Mouse (Mus musculus): ENCODE results near the gene Spock1. TPM values are rescaled to one million over a fixed set of nuclear protein-coding genes. Genes with fewer than 3 reads are reported as not detected.

Gene Spock1
- total RNA-seq, 1 experiment from 2014 or later = not detected

DNA sequence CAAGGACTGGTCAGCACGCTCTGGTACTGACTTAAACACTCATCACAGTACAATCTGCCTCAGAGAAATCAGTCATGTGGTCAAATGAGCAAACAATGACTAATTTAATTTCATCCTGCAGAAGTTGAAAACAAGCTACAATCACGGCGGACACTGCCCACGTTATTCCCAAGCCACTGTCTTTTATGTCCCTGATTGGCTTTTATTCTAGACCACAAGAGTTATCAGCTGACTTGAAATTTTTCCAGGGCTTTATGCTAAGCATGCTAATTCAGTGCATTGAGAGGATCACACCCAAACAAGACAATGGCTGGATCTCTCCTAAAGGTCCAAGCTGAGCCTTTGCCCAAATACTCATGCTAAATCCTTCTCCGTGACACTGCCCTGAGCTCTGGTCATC, 31.2 kb downstream of the Spock1 start:
- ATAC-seq (replicated peaks; ENCODE audit: insufficient number of reproducible peaks, low FRiP score, low TSS enrichment, poor library complexity, severe bottlenecking) = no peak

DNA sequence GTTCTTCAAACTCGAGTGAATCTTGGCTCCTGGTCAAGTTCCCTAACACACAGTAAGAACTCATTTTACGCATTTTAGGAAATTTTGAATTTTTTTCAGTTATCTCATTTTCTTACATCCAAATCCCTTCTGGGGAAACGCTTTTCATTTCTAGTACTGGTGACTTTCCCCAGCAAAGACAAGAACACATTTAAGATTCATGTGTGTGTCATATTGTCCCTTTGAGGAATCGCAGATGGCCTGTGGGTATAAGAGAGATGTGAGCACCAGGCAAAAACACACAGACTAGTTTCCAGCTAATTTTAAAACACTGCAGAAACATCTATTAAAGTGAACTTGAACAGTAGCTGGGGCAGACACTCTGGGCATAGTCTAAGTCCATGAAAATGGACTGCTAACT, 38.1 kb downstream of the Spock1 start:
- no peak for ATAC-seq (replicated peaks; ENCODE audit: insufficient number of reproducible peaks, low FRiP score, low TSS enrichment, poor library complexity, severe bottlenecking)

DNA sequence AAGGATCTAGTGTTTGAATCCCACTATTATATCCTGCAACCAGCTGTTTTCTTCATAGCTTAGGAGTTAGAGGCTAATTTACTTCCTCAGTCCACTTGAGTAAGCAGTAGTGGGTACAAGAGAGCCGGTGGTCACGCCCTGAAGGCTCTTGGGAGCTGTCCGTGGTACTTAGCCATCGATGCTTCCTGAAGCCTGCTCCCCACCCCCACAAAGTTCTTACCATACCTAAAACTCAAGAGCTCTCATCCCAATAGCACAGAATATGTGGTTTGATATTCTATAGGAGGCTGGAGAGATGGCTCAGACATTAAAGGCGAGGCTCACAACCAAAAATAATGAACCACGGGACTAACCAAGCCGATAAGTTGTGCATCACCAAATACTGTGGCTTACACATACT, 40.5 kb downstream of the Spock1 start:
- no peak for ATAC-seq (replicated peaks; ENCODE audit: insufficient number of reproducible peaks, low FRiP score, low TSS enrichment, poor library complexity, severe bottlenecking)

DNA sequence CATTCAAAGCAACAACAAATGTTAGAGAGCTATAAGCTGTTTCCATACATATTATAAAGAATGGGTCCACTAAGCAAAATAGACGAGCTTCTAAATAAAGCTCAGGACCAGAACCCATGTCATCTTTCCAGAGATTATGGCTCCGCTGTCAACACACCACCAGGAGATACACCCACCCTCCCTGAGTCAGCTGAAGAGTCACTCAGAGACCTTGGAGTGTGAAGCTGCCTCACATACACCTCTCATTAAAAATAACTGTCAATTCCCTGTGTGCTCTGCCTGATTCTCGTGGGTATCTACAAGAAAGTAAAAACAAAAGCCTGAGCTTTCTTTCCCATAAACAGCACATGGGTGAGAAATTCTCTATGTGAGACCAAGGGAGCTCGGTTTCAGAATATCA, 43.1 kb downstream of the Spock1 start:
- ATAC-seq (replicated peaks; ENCODE audit: insufficient number of reproducible peaks, low FRiP score, low TSS enrichment, poor library complexity, severe bottlenecking) = no peak

DNA sequence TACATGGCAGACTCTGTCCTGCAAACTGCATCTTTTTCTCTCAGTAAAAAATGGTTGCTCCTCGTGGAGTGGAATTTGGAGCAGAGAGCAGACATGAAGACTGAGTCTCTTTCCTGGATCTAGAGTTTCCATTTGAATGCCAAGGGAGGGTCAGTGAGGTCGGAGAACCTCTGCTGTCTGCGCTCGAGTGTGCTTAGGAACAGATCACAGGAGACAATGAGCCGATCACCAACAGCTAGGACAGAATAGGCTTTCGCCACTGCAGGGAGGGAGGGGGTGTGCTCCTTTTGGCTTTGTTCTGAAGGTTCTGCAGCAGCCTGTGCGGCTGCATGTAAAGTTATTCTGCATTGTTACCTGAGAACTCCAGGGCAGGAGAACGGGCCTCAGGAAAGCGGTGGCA, 49.6 kb downstream of the Spock1 start:
- ATAC-seq (replicated peaks; ENCODE audit: insufficient number of reproducible peaks, low FRiP score, low TSS enrichment, poor library complexity, severe bottlenecking) = no peak

DNA sequence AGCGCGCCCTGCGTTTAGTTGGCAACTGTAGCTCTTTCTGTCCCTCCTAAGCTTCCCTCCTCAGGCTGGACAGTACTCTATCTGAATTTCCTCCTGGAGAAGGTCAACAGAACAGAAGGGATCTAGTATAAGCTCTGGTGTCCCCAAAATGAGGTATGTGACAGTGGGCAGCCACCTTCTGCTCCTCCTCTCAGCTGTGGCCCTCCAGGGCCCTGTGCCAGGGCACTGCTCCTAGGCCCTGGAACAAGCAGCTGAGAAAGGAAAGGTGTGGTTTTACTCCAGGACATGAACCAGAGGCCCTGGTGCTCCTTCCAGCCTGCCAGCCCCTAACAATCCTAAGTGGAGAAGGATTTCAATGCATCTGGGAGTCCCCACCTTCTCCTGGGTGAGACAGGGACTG, 51.1 kb downstream of the Spock1 start:
- no peak for ATAC-seq (replicated peaks; ENCODE audit: insufficient number of reproducible peaks, low FRiP score, low TSS enrichment, poor library complexity, severe bottlenecking)

DNA sequence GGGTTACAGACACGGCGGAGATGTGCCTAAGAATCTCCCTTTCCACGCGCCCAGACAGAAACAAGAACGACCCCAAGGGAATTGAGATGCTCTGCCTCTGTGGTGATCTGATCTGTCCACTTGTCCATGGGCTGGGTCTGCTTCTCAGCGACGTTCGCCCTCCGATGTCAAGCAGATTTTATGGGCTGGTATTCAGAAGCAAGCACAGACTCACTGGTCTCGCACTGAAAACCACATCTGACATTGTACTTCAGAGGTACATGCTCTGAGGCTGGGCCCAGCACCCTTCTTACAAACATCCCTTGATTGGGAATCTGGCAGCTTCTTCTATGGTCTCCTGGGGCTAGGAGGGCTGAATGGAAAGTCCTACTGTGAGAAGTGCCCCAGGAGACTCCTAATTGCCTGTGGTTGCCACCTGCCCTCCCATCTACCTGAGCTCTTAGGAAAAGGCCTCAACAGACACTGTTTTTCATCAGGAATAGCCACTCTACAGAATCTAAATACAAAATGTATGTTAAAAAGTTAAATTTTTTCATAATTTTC, 51.8 kb downstream of the Spock1 start:
- ATAC-seq (replicated peaks; ENCODE audit: insufficient number of reproducible peaks, low FRiP score, low TSS enrichment, poor library complexity, severe bottlenecking) = no peak

DNA sequence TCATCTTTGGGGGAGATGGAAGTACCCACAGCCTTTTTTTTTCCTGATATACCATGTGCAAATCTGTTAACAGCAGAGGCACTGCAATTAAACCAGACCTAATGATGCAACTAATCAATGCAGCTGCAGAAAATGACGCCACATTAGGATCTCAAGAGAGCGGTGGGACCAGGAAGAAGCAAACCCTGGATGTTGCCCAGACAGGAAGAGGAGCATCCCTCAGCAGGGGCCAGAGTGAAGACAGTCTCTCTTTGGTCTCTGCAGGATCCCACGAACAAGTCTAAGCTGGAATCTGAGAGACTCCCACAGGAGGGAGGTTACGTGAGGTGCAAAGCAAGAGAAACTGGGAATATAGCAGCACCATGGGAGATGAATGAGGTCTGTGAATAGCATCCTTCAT, 52.4 kb downstream of the Spock1 start:
- no peak for ATAC-seq (replicated peaks; ENCODE audit: insufficient number of reproducible peaks, low FRiP score, low TSS enrichment, poor library complexity, severe bottlenecking)

DNA sequence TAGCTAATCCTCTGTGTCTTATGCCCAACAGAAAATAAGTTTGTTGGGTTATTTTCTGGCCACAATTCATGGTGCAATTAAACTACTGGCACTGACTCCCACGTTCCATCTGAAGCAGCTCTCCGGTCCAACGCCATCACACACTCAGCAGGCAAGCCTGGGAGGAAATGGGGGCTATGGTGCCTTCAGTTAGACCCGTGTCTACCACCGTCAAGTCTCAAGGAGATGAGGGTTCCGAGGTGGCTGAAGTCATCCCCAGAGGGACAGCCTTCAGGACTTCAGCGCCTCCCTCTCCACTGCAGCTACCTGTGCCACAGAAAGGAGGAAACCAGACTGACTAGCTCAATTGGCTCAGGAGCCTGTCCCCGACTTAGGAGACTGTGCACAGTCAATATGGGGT, 53.7 kb downstream of the Spock1 start:
- ATAC-seq (replicated peaks; ENCODE audit: insufficient number of reproducible peaks, low FRiP score, low TSS enrichment, poor library complexity, severe bottlenecking) = no peak

DNA sequence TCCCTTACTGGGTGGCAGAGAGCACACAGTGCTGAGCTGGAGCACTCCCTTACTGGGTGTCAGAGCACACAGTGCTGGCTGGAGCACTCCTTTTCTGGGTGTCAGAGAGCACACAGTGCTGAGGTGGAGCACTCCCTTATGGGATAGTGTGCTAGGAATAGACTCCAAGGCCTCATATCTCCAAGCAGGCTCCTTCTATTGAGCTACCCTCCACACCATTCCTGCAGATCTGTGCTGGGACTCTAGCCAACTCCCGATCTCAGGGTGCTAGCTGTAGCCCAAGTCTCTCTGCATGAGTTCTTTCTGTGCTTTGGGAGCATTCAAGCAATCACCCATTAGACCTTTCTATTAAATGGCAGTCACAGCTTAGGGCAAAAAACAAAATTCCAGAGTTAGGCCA, 54.5 kb downstream of the Spock1 start:
- ATAC-seq (replicated peaks; ENCODE audit: insufficient number of reproducible peaks, low FRiP score, low TSS enrichment, poor library complexity, severe bottlenecking) = no peak

DNA sequence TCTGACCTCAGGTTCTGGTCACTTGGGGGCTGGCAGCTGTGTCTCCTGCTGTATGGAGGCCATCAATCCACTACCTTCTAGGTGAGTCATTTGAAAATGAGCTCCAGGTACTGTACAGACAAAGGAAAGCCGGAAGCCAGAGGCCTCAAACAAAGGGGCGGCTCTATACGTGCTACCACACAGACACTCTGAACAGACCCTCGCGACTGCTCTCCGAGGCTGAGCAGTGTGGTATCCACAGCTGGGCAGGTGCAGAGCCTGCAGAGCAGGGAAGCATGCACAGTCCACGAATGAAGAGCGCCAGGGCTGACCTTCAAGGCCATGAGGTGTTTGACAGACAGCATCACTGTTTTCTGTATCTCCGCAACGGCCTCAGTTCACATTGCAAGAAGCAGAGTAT, 55.0 kb downstream of the Spock1 start:
- no peak for ATAC-seq (replicated peaks; ENCODE audit: insufficient number of reproducible peaks, low FRiP score, low TSS enrichment, poor library complexity, severe bottlenecking)

DNA sequence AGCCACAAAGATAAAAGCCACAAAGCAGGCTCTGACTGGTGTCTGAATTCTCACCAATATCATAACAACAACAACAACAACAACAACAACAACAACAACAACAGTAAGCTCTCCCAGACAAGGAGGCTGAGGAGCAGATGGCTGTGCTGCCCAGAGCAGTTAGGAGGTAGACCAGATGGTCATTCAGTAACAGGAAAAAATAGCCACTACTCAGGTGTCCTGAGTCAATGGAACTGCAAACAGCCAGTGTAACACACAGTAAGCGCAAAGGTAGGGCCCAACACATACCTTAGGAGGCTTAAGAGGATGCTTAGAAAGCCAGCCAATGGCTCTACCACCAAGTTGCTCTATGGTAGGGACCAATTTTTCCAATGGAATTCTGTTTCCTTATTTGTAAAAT, 59.2 kb downstream of the Spock1 start:
- no peak for ATAC-seq (replicated peaks; ENCODE audit: insufficient number of reproducible peaks, low FRiP score, low TSS enrichment, poor library complexity, severe bottlenecking)

DNA sequence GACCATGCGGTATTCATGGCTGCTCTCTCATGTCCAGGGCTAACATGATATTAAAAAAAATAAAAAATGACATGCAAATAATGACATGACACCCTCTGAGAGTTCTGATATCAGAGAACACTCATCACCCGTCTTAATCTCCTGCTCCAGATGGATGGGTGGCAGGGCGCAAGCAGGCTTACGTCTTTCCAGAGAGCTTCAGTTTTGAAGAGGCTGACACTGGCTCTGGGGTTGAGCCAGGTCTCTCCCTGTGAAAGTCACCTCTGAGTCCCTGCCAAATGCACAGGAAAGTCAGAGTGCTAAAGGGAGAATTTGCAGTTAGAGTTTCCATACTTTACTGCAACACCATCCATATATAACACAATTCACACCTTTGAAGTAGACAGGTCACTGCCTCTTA, 61.0 kb downstream of the Spock1 start:
- ATAC-seq (replicated peaks; ENCODE audit: insufficient number of reproducible peaks, low FRiP score, low TSS enrichment, poor library complexity, severe bottlenecking) = no peak

DNA sequence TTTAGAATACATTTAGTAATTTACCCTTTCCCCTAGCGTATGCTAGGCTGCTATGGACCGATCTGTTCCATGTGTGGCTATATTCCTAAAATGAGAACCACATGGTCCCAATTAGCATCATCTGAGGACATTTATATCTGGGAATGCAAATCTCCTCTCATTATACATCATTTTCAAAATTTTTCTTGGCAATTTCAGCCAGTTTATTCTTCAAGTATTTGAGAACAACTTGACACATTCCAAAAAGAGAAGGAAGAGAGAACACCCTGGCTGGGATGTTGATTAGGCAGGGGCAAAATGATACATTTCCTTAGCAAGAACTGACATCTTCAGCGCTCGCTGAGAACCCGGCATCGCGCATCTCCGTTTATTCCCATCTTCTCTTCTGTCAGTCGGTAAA, 61.7 kb downstream of the Spock1 start:
- no peak for ATAC-seq (replicated peaks; ENCODE audit: insufficient number of reproducible peaks, low FRiP score, low TSS enrichment, poor library complexity, severe bottlenecking)

DNA sequence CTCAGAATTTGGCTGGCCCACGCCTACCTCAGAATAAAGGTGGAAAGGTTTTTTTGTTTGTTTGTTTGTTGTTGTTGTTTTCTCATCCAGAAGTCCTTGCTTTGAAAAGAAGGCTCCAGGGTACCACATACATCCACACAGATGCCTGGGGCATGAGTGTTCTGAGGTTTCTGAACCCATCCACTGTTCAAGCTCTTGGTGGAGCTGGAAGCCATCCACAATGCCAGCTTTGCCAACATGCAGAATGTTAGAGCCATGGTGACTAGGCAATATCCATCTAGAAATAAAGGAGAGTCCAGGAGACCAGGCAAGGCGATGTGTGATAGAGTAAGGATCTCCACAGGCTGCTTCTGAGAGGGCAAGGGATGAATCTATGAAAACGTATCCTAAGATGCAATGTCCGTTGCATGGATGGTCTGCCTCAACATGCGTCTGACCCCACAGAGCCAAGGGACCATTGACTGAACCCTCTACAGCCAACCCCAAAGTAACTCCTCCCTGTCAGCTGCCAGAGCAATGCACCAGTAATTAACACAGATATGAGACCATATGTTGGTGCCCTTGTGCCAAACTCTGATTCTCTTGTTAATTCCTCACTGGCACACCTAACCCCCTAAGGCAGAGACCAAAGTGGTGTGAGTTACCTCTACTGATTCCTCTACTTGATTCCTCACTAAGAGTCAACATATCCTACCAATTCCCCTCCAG, 66.8 kb downstream of the Spock1 start:
- no peak for ATAC-seq (replicated peaks; ENCODE audit: insufficient number of reproducible peaks, low FRiP score, low TSS enrichment, poor library complexity, severe bottlenecking)

DNA sequence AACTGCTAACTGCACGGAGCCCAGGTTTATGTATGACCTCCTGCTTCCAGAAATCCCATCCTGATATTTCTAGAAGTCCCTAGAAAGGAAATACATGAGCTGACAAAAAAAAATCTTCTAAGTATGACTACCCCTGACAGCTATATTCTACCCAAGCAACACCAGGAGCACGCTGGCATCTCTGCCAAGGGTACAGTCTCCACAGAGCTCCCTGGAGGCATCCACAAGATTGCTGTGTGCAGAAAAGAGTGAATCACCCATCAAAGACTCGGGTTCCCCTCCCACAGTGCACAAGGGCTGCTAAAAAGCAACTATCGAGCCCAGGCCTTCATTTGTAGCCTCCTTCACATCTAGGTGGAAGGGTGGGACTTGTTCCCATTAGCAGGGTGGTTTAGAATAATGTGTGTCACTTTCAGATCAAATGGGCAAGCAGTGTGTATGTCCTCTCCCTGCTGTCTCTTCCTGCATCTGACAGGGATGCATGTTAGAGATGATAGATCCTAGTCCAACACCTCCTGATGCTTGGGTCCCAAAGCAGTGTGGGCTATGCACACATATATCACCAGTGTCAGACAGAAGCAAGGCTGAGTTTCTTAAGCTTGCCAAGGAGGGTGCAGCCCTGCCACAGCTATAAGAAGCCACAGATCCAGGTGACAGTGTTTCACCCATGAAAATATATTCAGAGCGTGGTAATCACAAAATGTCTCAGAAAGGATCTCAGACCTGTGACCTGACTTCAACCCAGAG, 70.3 kb downstream of the Spock1 start:
- no peak for ATAC-seq (replicated peaks; ENCODE audit: insufficient number of reproducible peaks, low FRiP score, low TSS enrichment, poor library complexity, severe bottlenecking)

DNA sequence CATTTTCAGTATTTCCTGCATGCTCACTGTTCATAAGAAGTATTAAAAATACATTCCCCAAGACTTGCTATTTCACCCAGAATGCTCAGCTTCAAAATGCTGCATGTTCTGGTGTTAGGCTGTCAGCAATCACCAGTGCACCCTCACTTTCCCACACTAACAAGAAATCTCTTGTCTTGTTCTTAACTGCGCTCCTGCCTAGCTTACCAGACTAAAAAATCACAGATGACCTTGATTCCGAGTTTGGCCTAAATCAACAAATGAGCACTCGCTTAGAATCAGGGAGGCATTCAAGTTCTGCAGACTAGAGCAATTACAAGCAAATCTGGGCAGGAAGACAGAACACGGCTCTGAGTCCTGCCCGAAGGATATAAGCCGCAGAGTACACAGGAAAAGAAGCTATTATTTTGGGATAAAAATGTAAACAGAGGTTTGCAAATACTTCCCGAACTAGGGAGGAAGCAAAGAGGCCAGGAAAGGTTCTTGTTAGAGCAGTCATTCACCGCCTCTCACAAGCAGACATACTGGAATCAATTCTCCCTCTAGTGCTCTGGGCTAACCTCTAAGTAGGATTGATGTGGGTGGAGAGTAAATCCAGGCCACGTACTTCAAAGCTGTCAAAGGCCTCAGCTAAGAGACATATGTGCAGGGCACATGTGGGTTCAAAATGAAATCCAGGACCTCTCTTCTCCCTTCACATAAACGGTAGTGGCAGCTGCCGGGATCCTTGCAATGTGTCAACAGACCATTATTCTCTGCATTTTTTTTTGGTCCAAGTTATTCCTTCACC, 76.6 kb downstream of the Spock1 start:
- ATAC-seq (replicated peaks; ENCODE audit: insufficient number of reproducible peaks, low FRiP score, low TSS enrichment, poor library complexity, severe bottlenecking) = no peak

DNA sequence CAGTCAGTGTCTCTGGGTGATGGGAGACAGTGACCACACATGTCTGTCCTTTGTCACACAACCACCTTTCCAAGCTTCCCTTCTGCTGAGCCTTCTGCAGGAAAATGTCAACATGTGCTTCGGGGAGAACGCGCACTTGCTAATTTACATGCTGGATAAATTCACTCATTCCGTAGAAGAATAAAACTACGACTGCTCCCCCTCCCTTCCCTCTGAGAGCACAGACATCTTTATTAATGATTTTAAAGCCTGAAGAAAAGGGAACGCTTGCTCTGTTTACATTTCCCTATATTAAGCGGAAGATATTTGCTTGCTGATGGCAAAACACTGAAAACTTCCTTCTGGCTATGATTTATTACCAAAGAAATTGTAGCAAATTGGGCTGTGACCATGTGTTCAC, 77.2 kb downstream of the Spock1 start:
- ATAC-seq (replicated peaks; ENCODE audit: insufficient number of reproducible peaks, low FRiP score, low TSS enrichment, poor library complexity, severe bottlenecking) = no peak

DNA sequence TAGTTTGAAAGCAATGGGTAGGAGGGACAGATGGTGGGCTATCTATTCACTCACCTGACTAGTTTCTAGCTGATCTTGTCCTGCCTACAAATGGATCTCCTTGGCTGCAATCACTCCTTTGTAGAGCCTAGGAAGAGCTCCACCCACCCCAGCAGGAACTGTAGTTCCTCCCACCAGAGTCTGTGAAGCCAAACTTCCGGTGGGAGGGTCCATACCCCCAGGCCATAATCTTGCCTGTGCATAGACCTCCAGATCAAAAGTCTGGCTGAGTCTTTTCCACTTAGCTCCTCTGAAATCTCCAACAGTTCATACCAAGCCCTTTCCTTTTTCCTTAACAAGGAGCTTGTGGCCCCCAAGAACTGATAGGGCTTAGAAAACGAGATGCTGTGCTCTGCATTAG, 78.0 kb downstream of the Spock1 start:
- ATAC-seq (replicated peaks; ENCODE audit: insufficient number of reproducible peaks, low FRiP score, low TSS enrichment, poor library complexity, severe bottlenecking) = no peak

DNA sequence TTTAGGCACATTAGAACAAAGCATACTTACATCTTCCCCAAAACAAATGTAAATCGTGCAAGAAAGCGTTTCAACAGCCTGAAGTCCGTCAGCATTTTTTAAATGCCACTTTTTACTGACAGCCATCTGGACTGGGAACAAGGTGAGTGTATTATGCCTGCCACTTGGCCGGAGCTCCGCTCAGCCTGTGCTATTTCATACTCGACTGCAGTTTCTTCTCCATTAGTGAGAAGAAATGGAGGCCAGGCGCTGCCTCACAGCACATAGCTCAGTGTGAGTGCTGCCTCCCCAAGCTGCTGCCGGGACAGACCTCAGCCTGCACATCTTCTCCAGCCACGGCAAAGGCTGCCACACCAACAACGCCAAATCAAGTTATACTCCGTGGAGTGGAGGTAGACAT, 91.9 kb downstream of the Spock1 start:
- ATAC-seq (replicated peaks; ENCODE audit: insufficient number of reproducible peaks, low FRiP score, low TSS enrichment, poor library complexity, severe bottlenecking) = no peak

Measured in monocyte, adult 5-6 weeks (primary cell).